Mouse (Mus musculus) urinary bladder, postnatal 10 days (tissue): ENCODE data around the gene Atrip.

Experiments used
- DNase-seq: peaks from one replicate; pipeline ENCODE4 v3.0.0; 2022; ENCODE audit warnings: low spot score

Atrip gene

GRCm38 (mm10) chr9:109038086-109038895 lies 35.6 kb downstream of the Atrip start, which contains the start of gene Shisa5:
Gene Shisa5 (plus strand): TSS chr9:109038565.
- DNase-seq, result no peak

GRCm38 (mm10) chr9:109032435-109032834 lies 41.5 kb downstream of the Atrip start:
- no peak for DNase-seq

- DNase-seq, result no peak
Measured at GRCm38 (mm10) chr9:109031686-109032085, 42.2 kb downstream of the Atrip start.

GRCm38 (mm10) chr9:109031001-109031400 lies 42.9 kb downstream of the Atrip start:
- DNase-seq, result no peak

GRCm38 (mm10) chr9:109030312-109030711 lies 43.6 kb downstream of the Atrip start:
- no peak for DNase-seq

GRCm38 (mm10) chr9:109028919-109029318 lies 45.0 kb downstream of the Atrip start:
- DNase-seq, result no peak

- no peak for DNase-seq
Measured at GRCm38 (mm10) chr9:109028421-109028820, 45.5 kb downstream of the Atrip start.

- DNase-seq, result no peak
Measured at GRCm38 (mm10) chr9:109027521-109027920, 46.4 kb downstream of the Atrip start.

- DNase-seq, result no peak
Measured at GRCm38 (mm10) chr9:109022866-109023685, 50.8 kb downstream of the Atrip start.

GRCm38 (mm10) chr9:109021428-109021827 lies 52.5 kb downstream of the Atrip start:
- no peak for DNase-seq

GRCm38 (mm10) chr9:109016973-109017604 lies 56.8 kb downstream of the Atrip start:
- no peak for DNase-seq

GRCm38 (mm10) chr9:109015397-109015796 lies 58.5 kb downstream of the Atrip start:
- no peak for DNase-seq

GRCm38 (mm10) chr9:109010316-109010690 lies 63.6 kb downstream of the Atrip start:
- DNase-seq, result no peak

GRCm38 (mm10) chr9:109009636-109010315 lies 64.1 kb downstream of the Atrip start:
- no peak for DNase-seq

GRCm38 (mm10) chr9:109008994-109009635 lies 64.8 kb downstream of the Atrip start:
- no peak for DNase-seq

- DNase-seq, result no peak
Measured at GRCm38 (mm10) chr9:109008081-109008480, 65.8 kb downstream of the Atrip start.
